Comparison of ENCODE assay signal across 8 mouse cellular contexts in the genomic region with DNA sequence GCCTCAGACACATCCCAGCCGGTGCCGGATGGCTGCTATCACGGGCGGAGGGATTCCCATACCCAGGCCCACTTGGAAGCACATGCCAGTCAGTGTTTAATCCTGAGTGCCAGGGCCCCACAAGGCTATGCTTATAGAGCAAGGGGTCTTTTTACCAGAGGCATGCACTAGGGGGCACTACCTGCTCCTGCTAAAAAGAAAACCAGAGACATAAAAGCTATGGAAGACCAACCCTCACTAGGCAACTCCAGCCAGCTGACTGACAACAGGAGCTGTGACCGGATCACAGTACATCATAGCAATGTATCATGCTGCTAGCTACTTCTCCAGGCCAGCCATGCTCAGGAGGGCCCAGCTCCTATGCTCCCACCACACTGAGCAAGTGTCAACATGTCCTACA. TPM values are rescaled to one million over a fixed set of nuclear protein-coding genes. Genes with fewer than 3 reads are reported as not detected.
A peak's percentile ranks its signal among the peaks of the same experiment; 100 is the strongest.
DNase-seq lines count a peak whose midpoint lies in the region; ATAC-seq and TF ChIP-seq lines count a peak whose summit lies in the region.

No protein-coding gene starts in this region.

- ATAC-seq in hindbrain, embryonic 14.5 days (ENCODE audit: low FRiP score): peak; percentile 29; the same call in 1 of the 2 replicates
- ATAC-seq in limb, embryonic 13.5 days (ENCODE audit: low FRiP score, low read depth): peak; percentile 20; the same call in 1 of the 2 replicates
- peak; percentile 57 for ATAC-seq in midbrain, embryonic 15.5 days (replicated peaks)

- H3K27ac ChIP-seq in gastrocnemius, adult 2 months: no peak overlapping the region; the same call in 1 of the 2 replicates
- H3K27ac ChIP-seq in hindbrain, embryonic 14.5 days: peak overlapping the region; percentile 3; the same call in 1 of the 2 replicates
- no peak overlapping the region for H3K27ac ChIP-seq in limb, embryonic 13.5 days
- no peak overlapping the region for H3K27ac ChIP-seq in midbrain, embryonic 15.5 days

- peaks cover 48% of the 10 kb centered on the region for H3K4me1 ChIP-seq in hindbrain, embryonic 14.5 days (replicated peaks; ENCODE audit: control insufficient read depth, insufficient read depth, low read length)
- H3K4me1 ChIP-seq in limb, embryonic 13.5 days: peaks cover 67% of the 10 kb centered on the region
- peaks cover 44% of the 10 kb centered on the region for H3K4me1 ChIP-seq in midbrain, embryonic 15.5 days

- WGBS in hindbrain, embryonic 14.5 days: 39% methylated on average over 5 of the region's 5 CpGs
- WGBS in limb, embryonic 13.5 days: 54% methylated on average over 5 of the region's 5 CpGs
- WGBS in midbrain, embryonic 15.5 days: 39% methylated on average over 5 of the region's 5 CpGs

- no peak overlapping the region for H3K9ac ChIP-seq in hindbrain, embryonic 14.5 days
- no peak overlapping the region for H3K9ac ChIP-seq in limb, embryonic 13.5 days
- H3K9ac ChIP-seq in midbrain, embryonic 15.5 days: no peak overlapping the region

- H3K9me3 ChIP-seq in hindbrain, embryonic 14.5 days (ENCODE audit: control insufficient read depth, low read length): no peaks in the 10 kb centered on the region
- no peaks in the 10 kb centered on the region for H3K9me3 ChIP-seq in limb, embryonic 13.5 days
- no peaks in the 10 kb centered on the region for H3K9me3 ChIP-seq in midbrain, embryonic 15.5 days

- H3K36me3 ChIP-seq in hindbrain, embryonic 14.5 days (replicated peaks; ENCODE audit: control insufficient read depth, insufficient read depth): no peaks in the 10 kb centered on the region
- H3K36me3 ChIP-seq in limb, embryonic 13.5 days: no peaks in the 10 kb centered on the region
- H3K36me3 ChIP-seq in midbrain, embryonic 15.5 days (replicated peaks): no peaks in the 10 kb centered on the region

- intact Hi-C loops in gastrocnemius, adult 2 months (cut with DNase I): loop anchor here (5.0 kb wide), 1 partner anchor 135 kb away; no protein-coding TSS in a partner anchor

- peak; percentile 76 to 79 for DNase-seq in right cerebral cortex, postnatal 10 days (ENCODE audit: low spot score in 2 of 2)
- DNase-seq in right cerebral cortex, adult 18-20 months: no peak
- peak; percentile 85 for DNase-seq in cerebellum, adult 9-10 months
- peak; percentile 79 for DNase-seq in gastrocnemius, adult 2 months
- peak; percentile 78 for DNase-seq in hindbrain, embryonic 14.5 days (ENCODE audit: low spot score)
- DNase-seq in thymus, adult 18-20 months: peak; percentile 54 to 75

- no peak overlapping the region for H3K4me3 ChIP-seq in gastrocnemius, adult 2 months
- no peak overlapping the region for H3K4me3 ChIP-seq in hindbrain, embryonic 14.5 days (replicated peaks; ENCODE audit: low read length)
- H3K4me3 ChIP-seq in limb, embryonic 13.5 days: no peak overlapping the region
- H3K4me3 ChIP-seq in midbrain, embryonic 15.5 days: no peak overlapping the region

- no peak overlapping the region for H3K4me2 ChIP-seq in hindbrain, embryonic 14.5 days (replicated peaks)
- no peak overlapping the region for H3K4me2 ChIP-seq in limb, embryonic 13.5 days (replicated peaks)
- no peak overlapping the region for H3K4me2 ChIP-seq in midbrain, embryonic 15.5 days

- peak; percentile 82 for TF ChIP-seq CTCF in gastrocnemius, adult 2 months (IDR thresholded peaks at IDR 0.05)

- H3K27me3 ChIP-seq in hindbrain, embryonic 14.5 days (ENCODE audit: control insufficient read depth, insufficient read depth, low read length): no peaks in the 10 kb centered on the region
- no peaks in the 10 kb centered on the region for H3K27me3 ChIP-seq in limb, embryonic 13.5 days
- H3K27me3 ChIP-seq in midbrain, embryonic 15.5 days (replicated peaks): no peaks in the 10 kb centered on the region

RNA-seq across cellular contexts. Expression of gene Arl6ip4, which starts 46.7 kb away (rescaled TPM):
- 10 to 100 TPM; 38.3 to 41.2 TPM for total RNA-seq in gastrocnemius, adult 2 months (2021)
- polyA plus RNA-seq in hindbrain, embryonic 14.5 days (2014; fragmentation: Nextera tagmentation; extraction: Ambion mirVana): 62.6 and 72.1 TPM in 2 replicates
- 106 and 115 TPM in 2 replicates for polyA plus RNA-seq in limb, embryonic 13.5 days (2015; fragmentation: Nextera tagmentation; extraction: Ambion mirVana)
- 79.6 and 81.1 TPM in 2 replicates for polyA plus RNA-seq in midbrain, embryonic 15.5 days (2015; fragmentation: Nextera tagmentation; extraction: Ambion mirVana)

RNA-seq across cellular contexts. Expression of gene Ogfod2, which starts 50.5 kb away (rescaled TPM):
- 10 to 100 TPM; 11.7 to 12.2 TPM for total RNA-seq in gastrocnemius, adult 2 months (2021)
- polyA plus RNA-seq in hindbrain, embryonic 14.5 days (2014; fragmentation: Nextera tagmentation; extraction: Ambion mirVana): 21.8 and 26.4 TPM in 2 replicates
- polyA plus RNA-seq in limb, embryonic 13.5 days (2015; fragmentation: Nextera tagmentation; extraction: Ambion mirVana): 19.4 and 21.4 TPM in 2 replicates
- polyA plus RNA-seq in midbrain, embryonic 15.5 days (2015; fragmentation: Nextera tagmentation; extraction: Ambion mirVana): 37.7 and 38.0 TPM in 2 replicates
